Mouse (Mus musculus) lung, embryonic 15.5 days (tissue): ENCODE data around the gene Cmip. TPM values are rescaled to one million over a fixed set of nuclear protein-coding genes. Genes with fewer than 3 reads are reported as not detected.
A peak's percentile ranks its signal among the peaks of the same experiment; 100 is the strongest.

ENCODE experiments used
- ATAC-seq: fragments of 200-750 bp; cut with Nextera tagmentation; 2 replicates; pipeline ENCODE4 v1.8.0; 2017; ENCODE audit warnings: moderate number of reproducible peaks, borderline replicate concordance; ENCODE audit not compliant: low FRiP score, low TSS enrichment; ENCODE audit errors: extremely low read depth
- H3K27ac ChIP-seq: fragments of 300-500 bp; sonication (generic); 2 replicates; pipeline ENCODE4 v1.5.1; 2015; ENCODE audit warnings: moderate library complexity, mild to moderate bottlenecking, inconsistent platforms
- H3K27me3 ChIP-seq: fragments of 300-500 bp; sonication (generic); 2 replicates; pipeline ENCODE4 v1.6.1; 2015; ENCODE audit warnings: inconsistent platforms
- H3K36me3 ChIP-seq: fragments of 300-500 bp; sonication (generic); 2 replicates; pipeline ENCODE4 v1.6.1; 2015; ENCODE audit warnings: inconsistent platforms
- H3K4me1 ChIP-seq: fragments of 300-500 bp; sonication (generic); 2 replicates; pipeline ENCODE4 v1.6.1; 2015; ENCODE audit warnings: inconsistent platforms
- H3K4me2 ChIP-seq: fragments of 300-500 bp; sonication (generic); 2 replicates; pipeline ENCODE4 v1.6.1; 2015; ENCODE audit warnings: inconsistent platforms, mild to moderate bottlenecking, moderate library complexity
- H3K4me3 ChIP-seq: fragments of 300-500 bp; sonication (generic); 2 replicates; pipeline ENCODE4 v1.5.1; 2015; ENCODE audit warnings: mild to moderate bottlenecking, inconsistent platforms
- H3K9ac ChIP-seq: fragments of 300-500 bp; sonication (generic); 2 replicates; pipeline ENCODE4 v1.6.1; 2015; ENCODE audit warnings: inconsistent platforms
- H3K9me3 ChIP-seq: fragments of 300-500 bp; sonication (generic); 2 replicates; pipeline ENCODE4 v1.6.1; 2016; ENCODE audit warnings: inconsistent platforms
- WGBS: fragments of 180-500 bp; shearing (Covaris S2); methylation state at CpG from one replicate; pipeline ENCODE4 v1.1.7; 2015; 5-methylcytosine and 5-hydroxymethylcytosine counted together
- polyA plus RNA-seq: library from polyadenylated mRNA; unstranded; fragments of >200 nt; fragmentation: Nextera tagmentation; extraction: Ambion mirVana; gene quantifications from 2 replicates; pipeline ENCODE4 v1.2.1, GENCODE M21; 2015

The Cmip gene
- polyA plus RNA-seq, 1 experiment from 2014 or later, result 18.8 TPM

DNA sequence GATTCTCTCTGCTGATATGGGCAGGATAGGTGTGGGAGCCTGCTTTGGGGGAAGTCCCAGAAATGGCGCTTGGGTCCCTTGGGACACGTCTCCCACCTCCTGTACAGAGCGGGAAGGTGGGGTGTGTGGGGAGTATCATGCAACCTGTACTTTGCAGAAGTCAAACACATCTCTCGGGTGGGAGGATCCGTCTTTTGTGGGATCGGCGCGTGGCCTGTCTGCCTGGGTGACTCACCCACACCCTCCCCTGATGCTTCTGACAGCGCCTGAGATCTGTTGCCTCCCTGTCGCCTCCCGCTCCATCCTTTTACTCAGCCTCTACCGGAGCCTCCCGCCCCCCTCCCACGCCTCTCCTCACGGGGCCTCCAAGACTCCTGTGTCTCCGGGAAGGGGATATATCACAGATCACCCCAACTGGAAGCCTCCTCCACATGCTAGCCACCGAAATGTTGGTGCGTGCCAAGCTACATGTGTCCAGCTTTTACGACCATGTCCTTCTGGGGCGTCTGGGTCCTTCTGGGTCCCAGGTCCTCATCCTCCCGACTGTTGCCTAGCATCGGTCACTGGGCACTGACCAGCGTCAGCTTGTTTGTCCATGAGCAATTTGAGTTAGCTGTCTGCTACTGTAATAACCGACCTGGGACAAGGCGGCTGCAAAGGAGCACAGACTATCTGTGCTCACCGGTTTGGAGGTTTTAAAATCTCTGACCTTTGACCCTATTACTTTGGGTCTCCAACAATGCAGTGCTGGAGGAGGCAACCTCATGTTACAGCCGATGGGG lies 75.6 kb downstream of the Cmip start:
- 80% methylated on average over 27 of the region's 27 CpGs for WGBS
- Histone ChIP-seq H3K4me3 (no peak overlapping the region), H3K27ac (no peak overlapping the region), H3K4me2 (no peak overlapping the region), H3K4me1 (peaks cover 58% of the 10 kb centered on the region), H3K9me3 (no peaks in the 10 kb centered on the region), H3K36me3 (no peaks in the 10 kb centered on the region), H3K9ac (no peak overlapping the region), H3K27me3 (no peaks in the 10 kb centered on the region)
- no peak for ATAC-seq

- Histone ChIP-seq H3K9me3 (no peaks in the 10 kb centered on the region), H3K4me2 (no peak overlapping the region), H3K27me3 (no peaks in the 10 kb centered on the region), H3K36me3 (no peaks in the 10 kb centered on the region), H3K4me1 (peaks cover 62% of the 10 kb centered on the region), H3K9ac (no peak overlapping the region), H3K27ac (no peak overlapping the region), H3K4me3 (no peak overlapping the region)
- 58% methylated on average over 6 of the region's 6 CpGs for WGBS
- ATAC-seq, result no peak
Observed at GRCm38 (mm10) chr8:117333619-117334018, 76.8 kb downstream of the Cmip start.

GRCm38 (mm10) chr8:117334058-117334747 lies 77.3 kb downstream of the Cmip start:
- Histone ChIP-seq H3K4me1 (peaks cover 62% of the 10 kb centered on the region), H3K9ac (no peak overlapping the region), H3K9me3 (no peaks in the 10 kb centered on the region), H3K27me3 (no peaks in the 10 kb centered on the region), H3K4me3 (no peak overlapping the region), H3K27ac (peak overlapping the region; percentile 15), H3K4me2 (0 out of 2 replicates have a peak overlapping the region, but pooled peaks have one; percentile 13), H3K36me3 (no peaks in the 10 kb centered on the region)
- ATAC-seq, result 0 out of 2 replicates have a peak, but pooled peaks have one; percentile 10
- 34% methylated on average over 10 of the region's 10 CpGs for whole genome bisulfite sequencing

DNA sequence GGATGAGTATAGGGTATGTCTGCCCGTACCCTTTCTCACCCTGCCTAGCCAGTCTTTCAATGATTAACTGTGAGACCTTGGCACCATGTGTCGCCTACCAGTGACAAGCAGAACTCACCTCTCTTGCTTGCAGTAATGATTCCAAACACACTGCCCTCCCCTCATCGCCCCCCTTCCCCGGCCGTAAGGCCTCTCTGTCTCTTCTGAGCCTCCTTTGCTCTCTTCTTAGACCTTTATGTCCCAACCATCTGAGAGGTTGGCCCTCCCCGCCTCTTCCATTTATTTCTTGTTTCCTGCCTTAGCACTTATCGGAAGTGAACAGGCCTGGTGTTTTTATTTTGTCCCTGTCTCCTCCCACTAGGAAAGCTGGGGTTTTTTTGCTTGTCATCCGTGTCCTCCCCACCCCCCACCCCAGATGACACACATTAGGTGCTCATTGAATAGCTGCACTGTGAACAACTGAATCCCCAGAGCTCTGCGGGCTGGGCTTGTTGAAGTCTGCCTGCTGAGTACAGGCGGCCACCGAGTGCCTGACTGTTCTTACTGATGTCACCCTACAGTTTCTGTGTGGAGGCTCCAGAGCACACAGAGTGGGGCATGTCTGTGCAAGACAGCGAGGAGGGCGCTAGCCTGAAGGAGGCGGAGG lies 78.0 kb downstream of the Cmip start:
- Histone ChIP-seq H3K27me3 (no peaks in the 10 kb centered on the region), H3K4me3 (no peak overlapping the region), H3K4me2 (0 out of 2 replicates have a peak overlapping the region, but pooled peaks have one; percentile 13), H3K4me1 (peaks cover 62% of the 10 kb centered on the region), H3K36me3 (no peaks in the 10 kb centered on the region), H3K9me3 (no peaks in the 10 kb centered on the region), H3K27ac (peak overlapping the region; percentile 15), H3K9ac (no peak overlapping the region)
- WGBS, result 29% methylated on average over 14 of the region's 14 CpGs
- ATAC-seq, result 0 out of 2 replicates have a peak, but pooled peaks have one; percentile 12

GRCm38 (mm10) chr8:117335423-117335822 lies 78.6 kb downstream of the Cmip start:
- Histone ChIP-seq H3K27me3 (no peaks in the 10 kb centered on the region), H3K27ac (peak overlapping the region; percentile 15; the same call in 1 of the 2 replicates), H3K4me2 (no peak overlapping the region), H3K4me3 (no peak overlapping the region), H3K36me3 (no peaks in the 10 kb centered on the region), H3K4me1 (peaks cover 65% of the 10 kb centered on the region), H3K9ac (no peak overlapping the region), H3K9me3 (no peaks in the 10 kb centered on the region)
- no peak for ATAC-seq
- 49% methylated on average over 8 of the region's 8 CpGs for WGBS

DNA sequence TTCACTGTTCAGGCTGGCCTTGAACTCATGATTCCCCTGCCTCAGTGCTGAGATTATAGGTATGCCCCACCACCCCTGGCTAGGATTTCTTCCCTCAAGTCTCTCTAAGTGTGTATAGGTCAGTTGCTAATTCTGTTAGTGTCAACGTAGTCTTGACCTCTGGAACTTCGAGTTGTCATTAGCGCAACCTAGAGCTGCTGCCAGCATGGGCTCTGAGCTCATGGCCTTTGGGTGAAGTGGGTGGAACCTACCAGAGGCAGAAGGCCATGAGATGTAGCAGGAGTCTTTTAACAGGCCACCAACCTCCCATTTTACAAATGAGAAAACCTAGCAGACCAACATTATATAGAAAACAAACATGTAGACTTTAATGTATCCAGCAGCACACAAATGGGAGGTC lies 80.3 kb downstream of the Cmip start:
- WGBS, result 67% methylated on average over 3 of the region's 3 CpGs
- H3K9ac ChIP-seq, result no peak overlapping the region
- no peak overlapping the region for H3K4me3 ChIP-seq
- ATAC-seq, result no peak
- no peaks in the 10 kb centered on the region for H3K36me3 ChIP-seq
- no peaks in the 10 kb centered on the region for H3K27me3 ChIP-seq
- H3K9me3 ChIP-seq, result no peaks in the 10 kb centered on the region
- no peak overlapping the region for H3K4me2 ChIP-seq
- H3K4me1 ChIP-seq, result peaks cover 66% of the 10 kb centered on the region
- no peak overlapping the region for H3K27ac ChIP-seq

DNA sequence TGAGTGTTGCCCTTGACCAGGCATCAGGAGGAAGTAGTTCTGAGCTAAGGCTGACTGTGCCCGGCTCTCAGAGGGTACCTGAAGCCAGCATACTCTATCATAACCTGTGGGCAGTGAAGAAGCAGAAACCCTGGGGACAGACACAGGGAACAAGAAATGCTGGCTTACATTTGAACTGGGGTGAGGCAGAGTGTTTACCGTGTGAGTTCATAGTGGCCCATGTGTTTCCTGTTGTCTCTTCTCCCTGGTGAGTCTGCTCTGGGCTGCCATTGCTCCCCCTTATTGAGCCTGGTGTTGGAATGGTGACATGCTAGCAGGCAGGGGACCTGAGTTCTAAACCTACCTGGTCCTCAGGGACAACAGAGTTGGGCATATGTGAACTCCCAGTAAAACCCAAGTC lies 81.8 kb downstream of the Cmip start:
- Histone ChIP-seq H3K9ac (no peak overlapping the region), H3K4me3 (no peak overlapping the region), H3K4me2 (no peak overlapping the region), H3K9me3 (no peaks in the 10 kb centered on the region), H3K27ac (no peak overlapping the region), H3K27me3 (no peaks in the 10 kb centered on the region), H3K4me1 (peaks cover 66% of the 10 kb centered on the region), H3K36me3 (no peaks in the 10 kb centered on the region)
- 35% methylated on average over 2 of the region's 2 CpGs for WGBS
- ATAC-seq, result no peak

DNA sequence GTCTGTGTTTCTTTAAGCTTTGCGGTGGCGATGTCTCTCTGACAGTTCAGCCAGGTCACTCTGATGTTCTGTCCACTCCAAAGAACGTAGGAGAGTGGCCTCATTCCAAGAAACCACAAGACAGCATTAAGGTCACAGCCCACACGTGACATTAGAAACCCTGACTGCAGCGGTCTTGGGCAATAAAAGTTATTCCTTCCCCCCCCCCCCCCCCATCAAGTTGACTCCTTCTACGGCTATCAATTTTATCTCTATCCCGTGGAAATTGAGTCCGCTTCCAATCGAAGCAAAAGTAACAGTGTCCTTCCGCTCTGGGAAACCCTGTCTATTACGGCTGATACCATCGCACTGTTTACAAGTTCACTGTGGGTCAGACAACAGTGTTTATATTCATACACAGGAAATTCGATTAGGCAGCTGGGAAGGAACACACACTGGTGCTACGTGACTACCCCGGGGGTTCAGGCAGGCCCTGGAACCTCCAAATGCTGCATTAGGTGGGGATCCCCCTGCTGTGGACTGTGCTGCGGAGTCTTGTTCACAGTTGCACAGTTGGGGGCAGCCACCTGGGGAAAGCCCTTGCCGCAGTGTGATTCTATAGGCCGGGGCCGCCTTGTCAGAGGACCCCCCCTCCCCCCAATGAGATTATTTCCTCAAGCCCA lies 82.6 kb downstream of the Cmip start:
- ATAC-seq, result peak; percentile 55; the same call in 1 of the 2 replicates
- Histone ChIP-seq H3K9ac (no peak overlapping the region), H3K4me1 (peaks cover 59% of the 10 kb centered on the region), H3K27me3 (no peaks in the 10 kb centered on the region), H3K4me2 (peak overlapping the region; percentile 38), H3K9me3 (no peaks in the 10 kb centered on the region), H3K36me3 (no peaks in the 10 kb centered on the region), H3K4me3 (no peak overlapping the region), H3K27ac (peak overlapping the region; percentile 51)
- 18% methylated on average over 19 of the region's 19 CpGs for WGBS

GRCm38 (mm10) chr8:117339958-117340651 lies 83.2 kb downstream of the Cmip start:
- H3K4me2 ChIP-seq, result peak overlapping the region; percentile 38
- no peak overlapping the region for H3K4me3 ChIP-seq
- 35% methylated on average over 11 of the region's 12 CpGs for WGBS
- ATAC-seq, result no peak
- no peaks in the 10 kb centered on the region for H3K9me3 ChIP-seq
- peaks cover 52% of the 10 kb centered on the region for H3K4me1 ChIP-seq
- no peak overlapping the region for H3K9ac ChIP-seq
- no peaks in the 10 kb centered on the region for H3K36me3 ChIP-seq
- H3K27ac ChIP-seq, result peak overlapping the region; percentile 51
- no peaks in the 10 kb centered on the region for H3K27me3 ChIP-seq

DNA sequence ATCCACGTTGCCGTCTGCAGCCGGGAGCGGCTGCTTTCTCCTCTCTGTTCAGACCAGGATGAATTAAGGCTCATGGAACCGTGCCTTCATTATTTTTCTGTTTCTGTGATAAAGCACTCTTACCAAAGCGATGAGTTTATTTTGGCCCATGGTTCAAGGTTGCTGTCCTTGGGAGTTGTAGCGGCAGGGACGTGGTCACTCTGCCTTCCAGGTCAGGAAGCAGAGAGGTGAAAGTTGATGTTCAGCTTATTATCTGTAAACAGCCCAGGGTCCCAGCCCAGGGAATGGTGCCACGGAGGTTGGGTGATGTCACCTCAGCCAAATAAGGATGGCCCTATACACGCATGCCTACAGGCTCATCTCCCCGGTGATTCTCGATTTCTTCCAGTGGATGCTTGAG lies 83.9 kb downstream of the Cmip start:
- Histone ChIP-seq H3K27me3 (no peaks in the 10 kb centered on the region), H3K36me3 (no peaks in the 10 kb centered on the region), H3K4me2 (no peak overlapping the region), H3K27ac (no peak overlapping the region), H3K9me3 (no peaks in the 10 kb centered on the region), H3K4me3 (no peak overlapping the region), H3K4me1 (peaks cover 45% of the 10 kb centered on the region), H3K9ac (no peak overlapping the region)
- WGBS, result 86% methylated on average over 12 of the region's 12 CpGs
- ATAC-seq, result no peak

DNA sequence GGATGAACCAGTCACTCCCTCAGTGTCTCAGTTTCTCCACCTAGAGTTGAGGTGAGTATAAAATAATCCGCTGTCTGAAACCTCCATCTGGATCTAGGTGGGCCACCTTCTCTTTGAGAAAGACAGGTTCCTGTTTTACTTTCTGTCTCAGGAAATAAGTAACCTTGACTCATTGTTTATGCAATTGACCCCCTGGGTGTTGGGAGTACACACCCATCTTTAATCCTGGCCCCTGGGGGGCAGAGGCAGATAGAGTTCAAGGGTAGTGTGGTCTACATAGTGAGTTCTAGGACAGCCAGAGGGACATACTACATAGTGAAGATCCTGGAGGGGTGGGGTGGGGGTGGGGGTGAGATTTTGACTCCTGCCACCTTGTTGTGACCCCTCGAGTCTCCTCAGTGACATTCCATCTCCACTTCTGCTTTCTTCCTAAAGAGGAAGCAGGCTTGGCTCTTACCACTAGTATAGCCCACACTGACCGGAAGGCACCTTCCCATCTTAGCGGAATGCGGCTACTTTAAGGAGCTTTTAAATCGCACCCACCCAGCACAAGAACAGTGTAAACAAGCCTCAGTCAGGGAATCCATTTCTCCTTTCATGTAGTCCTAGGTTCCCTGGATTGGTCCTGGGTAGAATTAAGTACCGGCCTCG lies 86.0 kb downstream of the Cmip start:
- no peak for ATAC-seq
- Histone ChIP-seq H3K36me3 (no peaks in the 10 kb centered on the region), H3K27ac (no peak overlapping the region), H3K4me3 (no peak overlapping the region), H3K9ac (no peak overlapping the region), H3K27me3 (no peaks in the 10 kb centered on the region), H3K4me2 (peak overlapping the region; percentile 9; the same call in 1 of the 2 replicates), H3K9me3 (no peaks in the 10 kb centered on the region), H3K4me1 (peaks cover 36% of the 10 kb centered on the region)
- WGBS, result 37% methylated on average over 8 of the region's 8 CpGs
